Mouse (Mus musculus) kidney, postnatal 0 days (tissue): ENCODE measurements around the gene Padi3. TPM values are rescaled to one million over a fixed set of nuclear protein-coding genes. Genes with fewer than 3 reads are reported as not detected.

Experiments used
- ATAC-seq: fragments of 200-750 bp; cut with Nextera tagmentation; replicated peaks from 2 replicates; pipeline ENCODE4 v1.8.0; 2017; ENCODE audit warnings: low read depth, moderate number of reproducible peaks, moderate TSS enrichment, moderate library complexity; ENCODE audit not compliant: low FRiP score
- DNase-seq: peaks from one replicate; pipeline ENCODE4 v3.0.0-alpha.2; 2016; ENCODE audit warnings: low spot score
- H3K27ac ChIP-seq: fragments of 300-500 bp; sonication (generic); 2 replicates; pipeline ENCODE4 v1.5.1; 2014; ENCODE audit warnings: mild to moderate bottlenecking
- H3K27me3 ChIP-seq: fragments of 300-500 bp; sonication (generic); 2 replicates; pipeline ENCODE4 v1.6.1; 2014; ENCODE audit warnings: low read length, mixed read lengths; ENCODE audit not compliant: insufficient read depth
- H3K36me3 ChIP-seq: fragments of 300-500 bp; sonication (generic); 2 replicates; pipeline ENCODE4 v1.6.1; 2014; ENCODE audit warnings: low read length, mixed read lengths; ENCODE audit not compliant: insufficient read depth
- H3K4me1 ChIP-seq: fragments of 300-500 bp; sonication (generic); replicated peaks from 2 replicates; pipeline ENCODE4 v1.6.1; 2014; ENCODE audit warnings: antibody characterized with exemption, low read length, mixed read lengths; ENCODE audit not compliant: insufficient read depth
- H3K4me2 ChIP-seq: fragments of 300-500 bp; sonication (generic); 2 replicates; pipeline ENCODE4 v1.6.1; 2014; ENCODE audit warnings: mild to moderate bottlenecking, low read length, moderate library complexity, mixed read lengths
- H3K4me3 ChIP-seq: fragments of 300-500 bp; sonication (generic); replicated peaks from 2 replicates; pipeline ENCODE4 v1.5.1; 2014; ENCODE audit warnings: low read depth, low read length
- H3K9ac ChIP-seq: fragments of 300-500 bp; sonication (generic); 2 replicates; pipeline ENCODE4 v1.6.1; 2014; ENCODE audit warnings: low read depth, low read length
- H3K9me3 ChIP-seq: fragments of 300-500 bp; sonication (generic); replicated peaks from 2 replicates; pipeline ENCODE4 v1.6.1; 2016; ENCODE audit warnings: low read length, inconsistent platforms, mixed read lengths
- CTCF ChIP-seq: IDR thresholded peaks from 2 replicates; pipeline ENCODE4 v1.5.1; 2016; ENCODE audit warnings: antibody characterized with exemption, low read depth, mild to moderate bottlenecking, moderate library complexity
- WGBS: fragments of 180-500 bp; shearing (Covaris S2); extraction: QIAGEN DNeasy Blood & Tissue Kit; methylation state at CpG from one replicate; pipeline ENCODE4 v1.1.7; 2014; 5-methylcytosine and 5-hydroxymethylcytosine counted together
- polyA plus RNA-seq: library from polyadenylated mRNA; unstranded; fragments of >200 nt; fragmentation: Nextera tagmentation; extraction: Ambion mirVana; gene quantifications from 2 replicates; pipeline ENCODE4 v1.2.1, GENCODE M21; 2015

The Padi3 gene
- polyA plus RNA-seq, 1 experiment from 2014 or later: 0.08 TPM

DNA sequence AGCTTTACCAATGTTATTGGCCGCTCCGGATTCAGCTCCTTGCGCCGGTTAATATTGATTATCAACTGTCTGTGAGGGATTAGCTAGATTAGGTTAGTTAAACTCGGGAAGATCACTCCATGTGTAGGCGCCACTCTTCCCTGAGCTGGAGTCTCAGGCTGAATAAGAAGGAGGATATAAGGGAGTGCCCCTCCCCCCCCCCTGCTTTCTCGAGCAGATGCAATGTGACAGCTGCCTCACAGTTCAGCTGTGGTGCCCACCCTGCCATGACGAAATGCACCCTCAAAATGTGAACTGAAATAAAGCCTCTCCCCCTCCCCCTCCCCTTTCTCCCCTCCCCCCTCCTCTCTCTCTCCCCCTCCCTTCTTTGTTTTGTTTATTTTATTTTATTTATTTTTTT, 43.2 kb upstream of the Padi3 start:
- ATAC-seq (no peak), DNase-seq (no peak)
- Histone ChIP-seq H3K4me2 (no peak overlapping the region), H3K4me1 (no peaks in the 10 kb centered on the region), H3K4me3 (no peak overlapping the region), H3K9me3 (no peaks in the 10 kb centered on the region), H3K27ac (no peak overlapping the region), H3K9ac (no peak overlapping the region), H3K27me3 (no peaks in the 10 kb centered on the region), H3K36me3 (no peaks in the 10 kb centered on the region)
- WGBS: 66% methylated on average over 8 of the region's 8 CpGs
- no peak for TF ChIP-seq CTCF

DNA sequence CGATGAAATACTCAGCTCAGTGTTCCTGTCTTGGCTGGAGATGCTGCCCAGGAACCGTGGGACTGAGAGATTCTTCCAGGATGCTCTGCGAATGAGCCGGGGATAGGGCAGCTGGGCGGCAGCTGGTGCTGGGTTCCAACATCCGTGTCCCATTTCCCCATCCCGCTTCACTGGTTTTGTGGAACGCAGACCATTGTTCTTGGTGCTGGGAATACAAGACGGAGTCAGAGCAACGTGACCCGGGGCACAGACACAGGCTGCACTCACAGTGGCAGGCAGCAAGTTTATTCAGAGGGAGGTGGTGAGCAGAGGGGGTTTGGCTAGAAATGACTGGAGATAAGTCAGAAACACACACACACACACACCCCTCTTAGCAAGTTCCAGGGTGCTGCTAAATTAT, 38.9 kb upstream of the Padi3 start:
- H3K27ac ChIP-seq: no peak overlapping the region
- no peaks in the 10 kb centered on the region for H3K36me3 ChIP-seq
- H3K9me3 ChIP-seq: no peaks in the 10 kb centered on the region
- H3K9ac ChIP-seq: no peak overlapping the region
- H3K27me3 ChIP-seq: no peaks in the 10 kb centered on the region
- 72% methylated on average over 11 of the region's 11 CpGs for WGBS
- no peak overlapping the region for H3K4me3 ChIP-seq
- no peak for TF ChIP-seq CTCF
- no peaks in the 10 kb centered on the region for H3K4me1 ChIP-seq
- no peak for ATAC-seq
- H3K4me2 ChIP-seq: no peak overlapping the region
- no peak for DNase-seq

DNA sequence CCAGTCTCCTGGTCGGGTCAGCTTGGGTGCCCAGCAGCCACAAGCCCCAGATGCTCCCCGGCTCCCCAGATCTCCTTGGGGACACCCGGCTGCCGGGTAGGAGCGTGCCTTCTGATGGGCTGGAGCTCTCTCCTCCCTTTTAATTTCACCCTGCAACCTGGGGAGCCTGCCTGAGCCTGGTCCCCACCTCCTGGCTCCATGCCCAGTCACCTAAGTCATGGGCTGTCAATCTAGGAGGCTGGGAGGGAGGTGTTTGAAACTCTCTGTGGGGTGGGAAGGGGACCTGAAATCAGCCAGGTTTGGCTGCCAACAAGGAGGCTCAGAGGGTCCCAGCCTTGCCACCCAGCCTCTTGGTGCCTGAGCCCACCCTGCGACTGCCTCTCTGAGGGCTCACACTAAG, 35.2 kb upstream of the Padi3 start, which contains the start of gene Padi1:
TSS of gene Padi1 (minus strand) at position 113 of the 400 bp plus-strand sequence.
- no peaks in the 10 kb centered on the region for H3K9me3 ChIP-seq
- no peaks in the 10 kb centered on the region for H3K36me3 ChIP-seq
- no peak for ATAC-seq
- H3K4me2 ChIP-seq: no peak within 1 kb of the TSS
- no peaks in the 10 kb centered on the region for H3K27me3 ChIP-seq
- no peak within 1 kb of the TSS for H3K4me3 ChIP-seq
- no peak within 1 kb of the TSS for H3K27ac ChIP-seq
- H3K4me1 ChIP-seq: no peaks in the 10 kb centered on the region
- TF ChIP-seq CTCF: no peak
- DNase-seq: no peak
- 59% methylated on average over 6 of the region's 6 CpGs for WGBS
- no peak within 1 kb of the TSS for H3K9ac ChIP-seq

DNA sequence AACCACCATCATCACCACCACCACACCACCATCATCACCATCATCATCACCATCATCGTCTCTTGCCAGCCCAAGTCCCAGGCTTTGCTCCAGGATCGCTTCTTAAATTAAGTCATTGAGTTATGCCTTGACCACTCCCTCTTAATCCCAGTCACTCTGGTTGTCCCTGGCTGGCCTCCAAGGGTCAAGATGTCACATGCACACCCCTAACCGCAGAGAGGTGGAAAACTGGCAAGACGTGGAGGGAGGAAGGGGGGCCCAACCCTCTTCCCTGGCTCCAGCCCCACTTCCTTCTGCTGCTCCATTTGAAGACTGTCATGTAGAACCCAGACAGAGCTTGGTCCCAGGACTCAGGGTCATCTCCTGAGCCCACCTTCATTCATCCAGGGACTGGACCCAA, 34.5 kb upstream of the Padi3 start:
- DNase-seq (no peak), ATAC-seq (no peak)
- H3K9ac ChIP-seq: no peak overlapping the region
- H3K4me1 ChIP-seq: no peaks in the 10 kb centered on the region
- no peak for TF ChIP-seq CTCF
- no peak overlapping the region for H3K4me2 ChIP-seq
- H3K27ac ChIP-seq: no peak overlapping the region
- H3K4me3 ChIP-seq: no peak overlapping the region
- H3K36me3 ChIP-seq: no peaks in the 10 kb centered on the region
- no peaks in the 10 kb centered on the region for H3K27me3 ChIP-seq
- H3K9me3 ChIP-seq: no peaks in the 10 kb centered on the region
- WGBS: 44% methylated on average over 4 of the region's 4 CpGs

DNA sequence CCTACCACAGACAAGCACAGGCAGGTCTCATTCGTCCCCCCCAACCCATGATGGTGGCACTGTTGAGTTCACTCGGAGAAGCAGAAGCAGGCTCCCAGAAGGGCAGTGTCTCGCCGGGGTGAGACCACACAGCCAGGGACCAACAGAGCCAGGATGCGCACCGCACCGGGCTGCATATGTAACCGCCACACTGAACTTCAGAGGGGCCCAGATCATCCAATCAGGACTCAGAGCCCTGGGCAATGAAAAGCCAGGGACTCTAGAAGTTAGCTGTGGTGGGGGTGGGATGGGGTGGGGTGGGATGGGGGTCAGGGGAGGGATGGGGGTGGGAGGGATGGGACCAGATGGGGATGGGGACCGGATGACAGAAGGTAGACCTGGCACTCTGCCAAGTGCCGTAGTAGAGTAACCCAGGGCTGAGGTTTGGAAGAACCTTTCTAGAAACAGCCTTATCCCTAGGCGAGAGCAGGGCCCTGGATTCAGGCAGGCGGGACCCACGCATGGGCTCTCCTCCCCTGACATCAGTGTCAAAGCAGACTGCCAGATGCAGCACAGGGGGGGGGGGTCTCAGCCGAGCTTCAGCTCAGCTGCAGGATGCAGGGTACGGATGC, 33.3 kb upstream of the Padi3 start:
- Histone ChIP-seq H3K4me1 (no peaks in the 10 kb centered on the region), H3K4me2 (no peak overlapping the region), H3K36me3 (no peaks in the 10 kb centered on the region), H3K9ac (no peak overlapping the region), H3K9me3 (no peaks in the 10 kb centered on the region), H3K27me3 (no peaks in the 10 kb centered on the region), H3K4me3 (no peak overlapping the region), H3K27ac (no peak overlapping the region)
- TF ChIP-seq CTCF: no peak
- ATAC-seq (no peak; the same call in 1 of the 2 replicates), DNase-seq (no peak)
- 71% methylated on average over 15 of the region's 15 CpGs for WGBS

DNA sequence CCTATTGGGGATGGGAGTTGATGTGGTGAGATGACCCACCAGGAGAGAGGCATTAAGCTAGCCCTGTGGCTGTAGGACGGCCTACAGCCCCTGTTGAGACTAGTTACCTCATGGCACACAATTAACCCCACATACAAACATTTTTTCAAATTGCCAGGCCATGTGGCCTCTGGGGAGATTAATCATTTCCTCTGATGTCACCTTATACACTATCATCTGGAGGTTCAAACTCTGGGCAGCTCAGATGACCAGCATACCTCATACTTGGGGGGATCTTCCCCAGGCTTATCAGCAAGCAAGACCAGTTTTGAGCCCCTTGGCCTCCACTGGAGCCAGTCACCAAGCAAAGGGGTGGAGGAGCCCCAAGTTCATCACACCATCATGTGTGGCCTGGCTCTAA, 32.5 kb upstream of the Padi3 start:
- Histone ChIP-seq H3K27ac (no peak overlapping the region), H3K4me3 (no peak overlapping the region), H3K4me2 (no peak overlapping the region), H3K36me3 (no peaks in the 10 kb centered on the region), H3K27me3 (no peaks in the 10 kb centered on the region), H3K4me1 (no peaks in the 10 kb centered on the region), H3K9ac (no peak overlapping the region), H3K9me3 (no peaks in the 10 kb centered on the region)
- ATAC-seq: no peak
- 62% methylated on average over 1 of the region's 1 CpGs for WGBS
- TF ChIP-seq CTCF: no peak
- DNase-seq: no peak

DNA sequence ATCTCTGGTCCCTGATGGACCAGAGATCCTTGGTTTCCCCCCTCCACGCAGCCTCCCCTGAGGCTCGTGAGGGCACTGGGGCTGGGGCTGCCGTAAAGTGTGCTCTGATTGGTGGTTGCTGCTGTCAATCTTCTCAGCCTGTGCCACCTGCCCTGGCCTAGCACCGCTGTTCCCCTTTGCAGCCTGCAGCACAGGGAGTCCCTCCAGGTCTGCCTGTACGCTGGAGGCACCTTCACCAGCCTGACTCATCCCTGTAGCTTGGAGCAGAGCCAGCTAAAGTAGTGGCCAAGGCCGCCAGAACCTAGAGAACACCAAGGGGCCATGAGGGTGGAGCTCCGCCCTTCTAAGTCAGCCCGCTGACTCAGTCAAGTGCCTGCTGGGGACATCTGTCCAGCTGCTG, 27.4 kb upstream of the Padi3 start:
- no peaks in the 10 kb centered on the region for H3K9me3 ChIP-seq
- H3K4me2 ChIP-seq: no peak overlapping the region

More for the DNA sequence above, 27.4 kb upstream of the Padi3 start:
- H3K4me1 ChIP-seq: peaks cover 2% of the 10 kb centered on the region; the same call in 1 of the 2 replicates
- H3K27me3 ChIP-seq: no peaks in the 10 kb centered on the region
- H3K4me3 ChIP-seq: no peak overlapping the region
- H3K36me3 ChIP-seq: no peaks in the 10 kb centered on the region
- no peak for TF ChIP-seq CTCF
- no peak for DNase-seq
- ATAC-seq: peak; percentile 65; the same call in 1 of the 2 replicates
- no peak overlapping the region for H3K9ac ChIP-seq
- H3K27ac ChIP-seq: no peak overlapping the region
- WGBS: 29% methylated on average over 8 of the region's 8 CpGs
